Mouse (Mus musculus) kidney, adult 2 months (tissue): Measurements from ENCODE around the gene Vmn1r1.

ENCODE experiments used
- CTCF ChIP-seq: fragments of 200-500 bp; conservative IDR thresholded peaks from 2 replicates; pipeline ENCODE4 v1.5.1; 2011; ENCODE audit warnings: low read depth, mild to moderate bottlenecking, control low read depth, low read length, moderate library complexity, mixed read lengths; ENCODE audit not compliant: insufficient read depth, insufficient read length
- POLR2A ChIP-seq: fragments of 200-500 bp; IDR thresholded peaks from one replicate; pipeline ENCODE4 v1.6.1; 2011; ENCODE audit warnings: low read depth, low read length, control low read depth

DNA sequence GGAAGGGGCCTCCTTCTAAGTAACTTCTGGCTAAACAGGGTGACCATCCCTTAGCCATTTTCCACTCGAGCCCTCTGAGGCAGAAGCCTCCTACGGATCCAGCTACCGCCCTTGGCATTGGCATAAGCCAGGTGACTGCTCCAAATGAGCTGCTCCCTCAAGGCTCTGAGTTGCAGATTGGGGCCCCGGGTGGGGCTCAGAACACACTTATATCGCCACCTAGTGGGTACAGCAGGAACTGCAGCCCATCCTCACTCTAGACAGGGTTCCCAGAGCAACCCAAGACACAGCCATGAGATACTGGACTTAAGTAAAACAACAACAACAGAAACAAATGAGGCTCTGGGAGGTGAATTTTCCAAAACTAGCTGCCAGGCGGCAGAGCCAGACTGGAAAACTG, 23.9 kb downstream of the Vmn1r1 start:
- TF ChIP-seq CTCF (peak; percentile 90), POLR2A (no peak)
